Mouse (Mus musculus) hematopoietic stem cell, adult 5-6 weeks (primary cell): ENCODE results near the gene Il31. TPM values are rescaled to one million over a fixed set of nuclear protein-coding genes. Genes with fewer than 3 reads are reported as not detected.

Experiments used
- ATAC-seq, 2 experiments: fragments of 125-278 bp in 1 of 2; replicated peaks in 1 of 2; 2 replicates each; pipeline ENCODE4 v1.8.0; 2016 to 2017; ENCODE audit warnings: inconsistent platforms in 2 of 2, mild to moderate bottlenecking in 2 of 2, moderate number of reproducible peaks in 2 of 2, low read depth in 1 of 2, moderate TSS enrichment in 1 of 2; ENCODE audit not compliant: low FRiP score in 2 of 2, poor library complexity in 2 of 2, severe bottlenecking in 2 of 2, insufficient read depth in 1 of 2, low TSS enrichment in 1 of 2
- total RNA-seq: library from RNA; stranded (forward); fragments of 172-1452, 232-1000 nt; gene quantifications from 2 replicates; pipeline ENCODE4 v1.2.3, GENCODE M21; 2017

Il31 gene
- total RNA-seq, 1 experiment from 2014 or later = not detected

- no peak for ATAC-seq
Measured at GRCm38 (mm10) chr5:123431524-123432304, 57.6 kb downstream of the Il31 start.

Other genes starting within 250 kb of the Il31 start
- 0.19 TPM in 1 of 2 replicates, not detected in the other for gene Wdr66, start 237.4 kb downstream of the Il31 start, total RNA-seq
- 16.3 and 19.4 TPM in 2 replicates for gene Bcl7a, start 145.7 kb downstream of the Il31 start, total RNA-seq
- 16.0 and 25.1 TPM in 2 replicates for gene Mlxip, start 94.7 kb downstream of the Il31 start, total RNA-seq
- not detected in 2 replicates for gene Lrrc43, start 184 bp downstream of the Il31 start, total RNA-seq
- gene B3gnt4, start 21.0 kb upstream of the Il31 start, total RNA-seq = 0.25 TPM in 1 of 2 replicates, not detected in the other
- gene Diablo, start 34.7 kb upstream of the Il31 start, total RNA-seq = 58.4 and 69.0 TPM in 2 replicates
- gene Gm49027, start 36.0 kb upstream of the Il31 start, total RNA-seq = not detected in 2 replicates
- 19.9 and 21.8 TPM in 2 replicates for gene Vps33a, start 83.5 kb upstream of the Il31 start, total RNA-seq
- gene Clip1, start 195.1 kb upstream of the Il31 start, total RNA-seq = 105 and 149 TPM in 2 replicates
- gene Zcchc8, start 231.6 kb upstream of the Il31 start, total RNA-seq = 95.3 and 116 TPM in 2 replicates